Mouse (Mus musculus): ENCODE results near the gene Fndc3c1. TPM values are rescaled to one million over a fixed set of nuclear protein-coding genes. Genes with fewer than 3 reads are reported as not detected.
"Not testable (repeated sequence)": the region's sequence is repeated elsewhere in the genome, so short reads cannot be mapped to it uniquely, and the experiment has no call there.

The Fndc3c1 gene
- 32.8 and 38.7 TPM in 2 replicates for polyA plus RNA-seq (2016; fragmentation: Nextera tagmentation; extraction: Ambion mirVana)

DNA sequence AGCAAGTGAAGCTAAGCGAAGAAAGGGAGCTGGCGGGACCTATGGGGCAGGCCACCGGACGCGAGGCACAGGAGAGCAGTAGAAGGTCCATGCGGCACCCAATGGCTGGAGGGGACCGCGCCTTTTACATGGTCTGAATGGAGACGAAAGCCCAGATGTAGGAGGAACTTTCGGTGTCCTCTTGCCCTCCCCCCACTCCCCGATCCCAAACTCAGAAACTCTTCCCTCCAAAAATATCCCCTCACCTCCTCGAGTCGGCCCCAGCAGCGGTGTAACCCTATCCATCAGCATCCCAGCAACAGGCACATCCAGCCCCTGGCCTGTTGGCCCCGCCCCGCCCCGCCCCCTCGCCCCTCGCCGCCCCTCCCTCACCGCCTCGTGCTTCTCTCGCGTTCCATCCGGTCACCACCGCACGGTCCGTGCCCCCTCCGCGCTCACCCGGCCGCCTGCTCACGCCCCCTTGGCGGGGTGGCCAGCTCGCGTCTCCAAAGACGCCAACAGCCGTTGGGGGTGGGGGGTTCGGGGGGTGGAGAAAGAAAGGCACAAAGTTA is at the start of gene Fndc3c1:
Gene Fndc3c1 (minus strand): TSS at position 301 of the 551 bp plus-strand sequence.
- Histone ChIP-seq H3K9ac (replicated peaks) (peak within 1 kb of the TSS; percentile 60), H3K4me2 (peak within 1 kb of the TSS; percentile 64), H3K4me3 (replicated peaks) (peak within 1 kb of the TSS; percentile 48), H3K27ac (0 out of 2 replicates have a peak within 1 kb of the TSS, but pooled peaks have one; percentile 41), H3K36me3 (no peaks in the 10 kb centered on the region), H3K9me3 (no peaks in the 10 kb centered on the region), H3K4me1 (replicated peaks) (no peaks in the 10 kb centered on the region), H3K27me3 (peaks cover 28% of the 10 kb centered on the region)
- 16% methylated on average over 25 of the region's 39 CpGs for WGBS
- ATAC-seq (ENCODE audit: insufficient number of reproducible peaks, insufficient read depth, low FRiP score, low TSS enrichment, low read depth), result peak; percentile 94

DNA sequence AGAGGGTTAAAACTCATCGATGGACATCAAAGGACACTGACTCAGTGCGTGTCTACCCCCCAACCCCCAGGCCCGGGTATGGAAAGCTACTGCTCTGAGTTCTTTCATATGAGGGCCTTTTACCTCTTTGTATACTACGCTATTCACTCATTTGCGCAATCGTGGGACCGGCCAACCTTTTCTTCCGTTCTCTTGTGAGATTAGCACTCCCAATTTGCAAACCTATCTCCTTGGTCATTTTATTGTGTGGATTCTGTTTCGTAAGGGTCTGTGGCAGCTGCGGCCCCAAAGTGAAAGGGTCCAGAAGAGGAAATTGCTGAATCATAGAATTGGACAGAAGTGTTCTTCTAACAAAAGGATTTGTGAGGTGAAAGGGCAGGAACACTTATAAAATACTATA is 1.2 kb upstream of the Fndc3c1 start:
- Histone ChIP-seq H3K27me3 (peaks cover 28% of the 10 kb centered on the region), H3K4me1 (replicated peaks) (no peaks in the 10 kb centered on the region), H3K9me3 (no peaks in the 10 kb centered on the region), H3K27ac (no peak overlapping the region), H3K4me2 (0 out of 2 replicates have a peak overlapping the region, but pooled peaks have one; percentile 64), H3K36me3 (no peaks in the 10 kb centered on the region), H3K4me3 (replicated peaks) (peak overlapping the region; percentile 48; the same call in 1 of the 2 replicates), H3K9ac (replicated peaks) (no peak overlapping the region)
- 43% methylated on average over 10 of the region's 10 CpGs for WGBS
- no peak for ATAC-seq (ENCODE audit: insufficient number of reproducible peaks, insufficient read depth, low FRiP score, low TSS enrichment, low read depth)

DNA sequence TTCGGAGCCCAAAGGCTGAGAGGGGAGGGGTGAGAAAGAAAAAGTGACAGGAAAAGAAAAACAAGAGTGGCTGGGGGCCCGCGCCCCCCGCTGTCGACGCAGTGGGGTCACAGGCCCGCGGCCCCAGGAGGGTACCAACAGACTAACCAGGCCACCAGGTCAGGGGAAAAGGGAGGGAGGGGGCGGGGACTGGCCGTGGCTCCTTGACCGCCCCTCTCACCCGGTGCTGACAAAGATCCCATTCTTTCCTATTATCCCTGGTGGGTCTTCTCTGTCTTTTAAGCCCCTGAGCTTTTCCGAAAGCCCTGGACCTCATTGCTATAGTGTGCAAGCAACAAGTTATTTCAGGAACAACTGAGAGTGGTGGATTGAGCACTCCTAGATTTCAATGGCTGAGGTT is 470 bp upstream of the Fndc3c1 start:
- Histone ChIP-seq H3K4me1 (replicated peaks) (no peaks in the 10 kb centered on the region), H3K27ac (0 out of 2 replicates have a peak overlapping the region, but pooled peaks have one; percentile 41), H3K9ac (replicated peaks) (peak overlapping the region; percentile 60), H3K36me3 (no peaks in the 10 kb centered on the region), H3K4me3 (replicated peaks) (peak overlapping the region; percentile 48), H3K9me3 (no peaks in the 10 kb centered on the region), H3K27me3 (peaks cover 28% of the 10 kb centered on the region), H3K4me2 (peak overlapping the region; percentile 64)
- 15% methylated on average over 9 of the region's 13 CpGs for WGBS
- no peak; the same call in none of the 2 replicates for ATAC-seq (ENCODE audit: insufficient number of reproducible peaks, insufficient read depth, low FRiP score, low TSS enrichment, low read depth)

DNA sequence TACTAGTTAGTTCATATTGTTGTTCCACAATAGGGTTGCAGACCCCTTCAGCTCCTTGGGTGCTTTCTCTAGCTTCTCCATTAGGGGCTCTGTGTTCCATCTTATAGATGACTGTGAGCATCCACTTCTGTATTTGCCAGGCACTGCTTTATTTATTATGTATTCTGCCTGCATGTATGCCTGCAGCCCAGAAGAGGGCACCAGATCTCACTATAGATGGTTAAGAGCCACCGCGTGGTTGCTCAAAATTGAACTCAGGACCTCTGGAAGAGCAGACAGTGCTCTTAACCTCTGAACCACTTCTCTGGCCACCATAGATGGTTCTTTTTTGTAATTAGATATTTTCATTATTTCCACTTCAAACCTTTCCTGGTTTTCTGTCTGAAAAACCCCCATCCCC is 5.3 kb downstream of the Fndc3c1 start:
- H3K4me3 ChIP-seq (replicated peaks); H3K4me2 ChIP-seq; H3K27ac ChIP-seq; H3K4me1 ChIP-seq (replicated peaks); H3K36me3 ChIP-seq; H3K9ac ChIP-seq (replicated peaks); ATAC-seq (ENCODE audit: insufficient number of reproducible peaks, insufficient read depth, low FRiP score, low TSS enrichment, low read depth); H3K9me3 ChIP-seq; H3K27me3 ChIP-seq: not testable (repeated sequence)
- WGBS, result 31% methylated on average over 2 of the region's 2 CpGs

DNA sequence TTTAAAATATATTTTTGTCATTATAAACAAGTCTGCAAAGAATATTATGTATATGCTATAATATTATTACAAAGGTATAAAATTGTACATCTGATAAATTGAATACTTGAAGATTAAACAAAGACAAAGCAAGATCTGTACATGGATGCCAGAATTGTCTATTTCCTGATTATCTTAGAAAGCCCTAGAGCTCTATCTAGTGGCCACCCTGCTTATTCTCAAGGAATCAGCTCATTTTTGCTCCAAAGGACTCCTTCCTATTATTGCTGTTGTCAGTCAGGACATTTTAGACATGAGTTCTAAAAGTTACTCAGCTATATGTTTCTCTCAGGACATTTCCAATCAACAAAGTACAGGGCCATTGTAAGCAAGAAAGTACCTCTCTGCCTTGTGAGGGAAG is 99.9 kb downstream of the Fndc3c1 start:
- H3K4me2 ChIP-seq, result no peak overlapping the region
- no peaks in the 10 kb centered on the region for H3K27me3 ChIP-seq
- H3K4me1 ChIP-seq (replicated peaks), result no peaks in the 10 kb centered on the region
- no peaks in the 10 kb centered on the region for H3K36me3 ChIP-seq
- H3K9me3 ChIP-seq, result no peaks in the 10 kb centered on the region
- H3K4me3 ChIP-seq (replicated peaks), result no peak overlapping the region
- H3K9ac ChIP-seq (replicated peaks), result no peak overlapping the region
- ATAC-seq (ENCODE audit: insufficient number of reproducible peaks, insufficient read depth, low FRiP score, low TSS enrichment, low read depth), result no peak
- H3K27ac ChIP-seq, result no peak overlapping the region

DNA sequence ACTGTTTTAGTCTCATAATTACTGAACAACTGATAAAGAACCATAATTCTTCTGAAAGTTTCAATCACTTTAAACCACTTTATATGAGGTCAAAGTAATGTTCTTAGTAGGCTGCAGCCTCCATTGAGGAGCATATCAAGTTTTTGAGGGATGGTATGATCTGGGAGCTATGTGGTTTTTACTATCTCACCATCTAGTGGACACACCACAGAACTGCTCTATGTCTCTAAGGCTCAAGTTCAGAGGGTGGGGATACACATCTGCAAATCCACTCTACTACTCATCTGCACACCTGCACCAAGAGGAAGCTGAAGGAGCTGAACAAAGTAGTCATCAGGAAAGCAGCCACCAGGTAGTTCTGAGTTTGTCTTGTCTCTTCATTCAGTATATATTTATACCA is 104.6 kb downstream of the Fndc3c1 start:
- H3K4me1 ChIP-seq (replicated peaks), result no peaks in the 10 kb centered on the region
- H3K27ac ChIP-seq, result no peak overlapping the region
- H3K4me3 ChIP-seq (replicated peaks), result no peak overlapping the region
- H3K9me3 ChIP-seq, result no peaks in the 10 kb centered on the region
- no peak overlapping the region for H3K4me2 ChIP-seq
- no peak overlapping the region for H3K9ac ChIP-seq (replicated peaks)
- ATAC-seq (ENCODE audit: insufficient number of reproducible peaks, insufficient read depth, low FRiP score, low TSS enrichment, low read depth), result no peak
- no peaks in the 10 kb centered on the region for H3K36me3 ChIP-seq
- no peaks in the 10 kb centered on the region for H3K27me3 ChIP-seq

Small RNAs within 50 kb of the gene (microRNA-seq; reads per million reads assigned to microRNA genes)
- not detected for gene Gm27428

Other genes with a start within 250 kb of the Fndc3c1 start
- gene Fnd3c2, start 230.0 kb downstream of the Fndc3c1 start, polyA plus RNA-seq (2016; fragmentation: Nextera tagmentation; extraction: Ambion mirVana), result not detected in 2 replicates
- 0.27 and 0.28 TPM in 2 replicates for gene Gm5127, start 97.8 kb upstream of the Fndc3c1 start, polyA plus RNA-seq (2016; fragmentation: Nextera tagmentation; extraction: Ambion mirVana)
- gene Cysltr1, start 118.3 kb upstream of the Fndc3c1 start, polyA plus RNA-seq (2016; fragmentation: Nextera tagmentation; extraction: Ambion mirVana), result 1.2 and 1.5 TPM in 2 replicates

Measured in limb, embryonic 12.5 days (tissue).